Mouse (Mus musculus) heart, embryonic 13.5 days (tissue): Measurements from ENCODE around the gene Blvra. TPM values are rescaled to one million over a fixed set of nuclear protein-coding genes. Genes with fewer than 3 reads are reported as not detected.

Experiments
- microRNA-seq: library from miRNA; unstranded; fragments of <30 nt; microRNA quantifications from one replicate; pipeline ENCODE4, GENCODE M21; 2016
- polyA plus RNA-seq: library from polyadenylated mRNA; unstranded; fragments of >200 nt; fragmentation: Nextera tagmentation; extraction: Ambion mirVana; gene quantifications from 2 replicates; pipeline ENCODE4 v1.2.1, GENCODE M21; 2015

Blvra gene
- polyA plus RNA-seq, 1 experiment from 2014 or later, result 38.1 TPM

Small RNA genes within 50 kb of the gene (microRNA-seq; reads per million reads assigned to microRNA genes)
- not detected for gene Gm24081

Other genes starting within 250 kb of the Blvra start
- 36.6 and 40.3 TPM in 2 replicates for gene Trpm7, start 194.4 kb upstream of the Blvra start, polyA plus RNA-seq
- 27.4 and 30.0 TPM in 2 replicates for gene Sppl2a, start 137.4 kb upstream of the Blvra start, polyA plus RNA-seq
- 7.6 and 8.2 TPM in 2 replicates for gene Ap4e1, start 61.9 kb upstream of the Blvra start, polyA plus RNA-seq
- 51.2 and 53.3 TPM in 2 replicates for gene Ncaph, start 63.3 kb downstream of the Blvra start, polyA plus RNA-seq
- 11.6 and 12.4 TPM in 2 replicates for gene Itpripl1, start 72.8 kb downstream of the Blvra start, polyA plus RNA-seq
- gene 1810024B03Rik, start 137.6 kb downstream of the Blvra start, polyA plus RNA-seq, result 1.1 and 1.4 TPM in 2 replicates
- 35.2 and 38.0 TPM in 2 replicates for gene Snrnp200, start 137.7 kb downstream of the Blvra start, polyA plus RNA-seq
- gene Ciao1, start 177.2 kb downstream of the Blvra start, polyA plus RNA-seq, result 48.4 and 55.5 TPM in 2 replicates
- gene Tmem127, start 177.2 kb downstream of the Blvra start, polyA plus RNA-seq, result 19.7 and 21.6 TPM in 2 replicates
- 92.0 and 94.0 TPM in 2 replicates for gene Stard7, start 199.6 kb downstream of the Blvra start, polyA plus RNA-seq